ENCODE assay signal across 8 mouse cellular contexts in genomic region chr5:137189326-137189725, GRCm38 (mm10). TPM values are rescaled to one million over a fixed set of nuclear protein-coding genes. Genes with fewer than 3 reads are reported as not detected.
DNase-seq lines count a peak whose midpoint lies in the region; ATAC-seq and TF ChIP-seq lines count a peak whose summit lies in the region.

No protein-coding gene starts in this region.

- H3K27ac ChIP-seq in heart, embryonic 11.5 days (ENCODE audit: low read depth, low read length) = no peak overlapping the region
- no peak overlapping the region for H3K27ac ChIP-seq in forebrain, embryonic 11.5 days (ENCODE audit: low read depth, low read length)
- H3K27ac ChIP-seq in intestine, postnatal 0 days (ENCODE audit: low read depth, low read length) = no peak overlapping the region
- H3K27ac ChIP-seq in midbrain, postnatal 0 days (ENCODE audit: low read depth, low read length) = 0 out of 2 replicates have a peak overlapping the region, but pooled peaks have one; percentile 0

- H3K4me1 ChIP-seq in heart, embryonic 11.5 days (ENCODE audit: control insufficient read depth, insufficient read depth, low read length) = no peaks in the 10 kb centered on the region
- H3K4me1 ChIP-seq in forebrain, embryonic 11.5 days (replicated peaks; ENCODE audit: control insufficient read depth, insufficient read depth, low read length) = no peaks in the 10 kb centered on the region
- 0 out of 2 replicates have a peak, but pooled peaks cover 2% of the 10 kb centered on the region for H3K4me1 ChIP-seq in intestine, postnatal 0 days (replicated peaks; ENCODE audit: control insufficient read depth, insufficient read depth, low read length)
- H3K4me1 ChIP-seq in midbrain, postnatal 0 days (ENCODE audit: insufficient read depth, low read length) = no peaks in the 10 kb centered on the region

- H3K4me2 ChIP-seq in heart, embryonic 11.5 days = peak overlapping the region; percentile 84
- H3K4me2 ChIP-seq in forebrain, embryonic 11.5 days (ENCODE audit: low read depth, low read length, severe bottlenecking) = peak overlapping the region; percentile 64
- peak overlapping the region; percentile 82 for H3K4me2 ChIP-seq in intestine, postnatal 0 days (replicated peaks; ENCODE audit: low read depth)
- peak overlapping the region; percentile 52 for H3K4me2 ChIP-seq in midbrain, postnatal 0 days (ENCODE audit: low read depth, low read length, poor library complexity, severe bottlenecking)

- H3K9ac ChIP-seq in heart, embryonic 11.5 days (ENCODE audit: low read depth, low read length) = peak overlapping the region; percentile 80
- H3K9ac ChIP-seq in forebrain, embryonic 11.5 days (ENCODE audit: low read length) = peak overlapping the region; percentile 77
- H3K9ac ChIP-seq in intestine, postnatal 0 days (ENCODE audit: low read depth, low read length) = peak overlapping the region; percentile 57
- peak overlapping the region; percentile 50 for H3K9ac ChIP-seq in midbrain, postnatal 0 days (replicated peaks; ENCODE audit: low read length, poor library complexity, severe bottlenecking)

- peak overlapping the region; percentile 60 for H3K4me3 ChIP-seq in heart, embryonic 11.5 days (ENCODE audit: low read depth, low read length)
- peak overlapping the region; percentile 43 for H3K4me3 ChIP-seq in forebrain, embryonic 11.5 days (ENCODE audit: low read depth, low read length)
- H3K4me3 ChIP-seq in intestine, postnatal 0 days (ENCODE audit: low read depth, low read length) = peak overlapping the region; percentile 46
- H3K4me3 ChIP-seq in midbrain, postnatal 0 days (ENCODE audit: low read depth, low read length) = peak overlapping the region; percentile 38

- H3K27me3 ChIP-seq in heart, embryonic 11.5 days (ENCODE audit: control insufficient read depth, insufficient read depth, low read length) = no peaks in the 10 kb centered on the region
- no peaks in the 10 kb centered on the region; the same call in 1 of the 2 replicates for H3K27me3 ChIP-seq in forebrain, embryonic 11.5 days (ENCODE audit: control insufficient read depth, insufficient read depth, low read length)
- no peaks in the 10 kb centered on the region for H3K27me3 ChIP-seq in intestine, postnatal 0 days (replicated peaks; ENCODE audit: control insufficient read depth, insufficient read depth, low read length)
- no peaks in the 10 kb centered on the region for H3K27me3 ChIP-seq in midbrain, postnatal 0 days (ENCODE audit: insufficient read depth, low read length)

- ATAC-seq in heart, embryonic 11.5 days (replicated peaks; ENCODE audit: insufficient number of reproducible peaks, low FRiP score, low TSS enrichment) = no peak
- ATAC-seq in forebrain, embryonic 11.5 days (replicated peaks; ENCODE audit: low FRiP score) = no peak
- ATAC-seq in intestine, postnatal 0 days = no peak
- ATAC-seq in midbrain, postnatal 0 days (ENCODE audit: low FRiP score) = no peak

- intact Hi-C loops in heart, postnatal 25 days (cut with DNase I) = no loop called here

- H3K36me3 ChIP-seq in heart, embryonic 11.5 days (ENCODE audit: control insufficient read depth, insufficient read depth, low read length) = no peaks in the 10 kb centered on the region
- no peaks in the 10 kb centered on the region for H3K36me3 ChIP-seq in forebrain, embryonic 11.5 days (ENCODE audit: control insufficient read depth, insufficient read depth, low read length)
- H3K36me3 ChIP-seq in intestine, postnatal 0 days (ENCODE audit: control insufficient read depth, insufficient read depth) = no peaks in the 10 kb centered on the region
- H3K36me3 ChIP-seq in midbrain, postnatal 0 days (ENCODE audit: insufficient read depth, low read length) = no peaks in the 10 kb centered on the region

- no peak for TF ChIP-seq CTCF in intestine, postnatal 0 days (IDR thresholded peaks at IDR 0.05; ENCODE audit: low read depth)
- no peak for TF ChIP-seq CTCF in midbrain, postnatal 0 days (IDR thresholded peaks at IDR 0.05)

- 2% methylated on average over 34 of the region's 34 CpGs for WGBS in heart, embryonic 11.5 days (ENCODE audit: insufficient replicate concordance)
- 4% methylated on average over 34 of the region's 34 CpGs for WGBS in forebrain, embryonic 11.5 days
- under 1% methylated on average over 34 of the region's 34 CpGs for WGBS in intestine, postnatal 0 days
- 5% methylated on average over 34 of the region's 34 CpGs for WGBS in midbrain, postnatal 0 days

- no peak for DNase-seq in heart, postnatal 25 days (ENCODE audit: low spot score)
- DNase-seq in T-cell, adult 2 months (ENCODE audit: low spot score) = peak; percentile 57
- peak; percentile 63 for DNase-seq in forebrain, embryonic 11.5 days (ENCODE audit: low spot score)
- no peak for DNase-seq in midbrain, postnatal 0 days (ENCODE audit: low spot score)
- peak; percentile 69 for DNase-seq in thymus, postnatal 25 days
- no peak for DNase-seq in gastrocnemius, postnatal 4 days (ENCODE audit: low spot score in 2 of 2)

- no peaks in the 10 kb centered on the region for H3K9me3 ChIP-seq in heart, embryonic 11.5 days (replicated peaks; ENCODE audit: control insufficient read depth, low read length)
- H3K9me3 ChIP-seq in forebrain, embryonic 11.5 days (ENCODE audit: control insufficient read depth, low read length) = no peaks in the 10 kb centered on the region; the same call in 1 of the 2 replicates
- H3K9me3 ChIP-seq in intestine, postnatal 0 days (ENCODE audit: control insufficient read depth) = no peaks in the 10 kb centered on the region
- H3K9me3 ChIP-seq in midbrain, postnatal 0 days (ENCODE audit: low read length) = no peaks in the 10 kb centered on the region

RNA-seq across cellular contexts. Expression of gene Muc3a, which starts 22.9 kb away (rescaled TPM):
- polyA plus RNA-seq in heart, embryonic 11.5 days (2014; fragmentation: Nextera tagmentation; extraction: Ambion mirVana) = 0.27 and 0.45 TPM in 2 replicates
- under 1 TPM; 0.26 to 0.31 TPM for total RNA-seq in heart, postnatal 25 days (2021)
- polyA plus RNA-seq in forebrain, embryonic 11.5 days (2014; fragmentation: Nextera tagmentation; extraction: Ambion mirVana) = not detected in 2 replicates
- polyA plus RNA-seq in intestine, postnatal 0 days (2015; fragmentation: Nextera tagmentation; extraction: Ambion mirVana) = 17.1 and 18.0 TPM in 2 replicates
- total RNA-seq in midbrain, postnatal 0 days (2014; rRNA removed) = 0.90 TPM in 1 of 2 replicates, not detected in the other
- polyA plus RNA-seq in midbrain, postnatal 0 days (2015; fragmentation: Nextera tagmentation; extraction: Ambion mirVana) = 0.45 and 0.68 TPM in 2 replicates
- total RNA-seq in gastrocnemius, postnatal 4 days (2021) = under 1 TPM; 0.88 to 0.98 TPM

RNA-seq across cellular contexts. Expression of gene Muc3, which starts 40.2 kb away (rescaled TPM):
- polyA plus RNA-seq in heart, embryonic 11.5 days (2014; fragmentation: Nextera tagmentation; extraction: Ambion mirVana) = not detected in 2 replicates
- total RNA-seq in heart, postnatal 25 days (2021) = not detected
- polyA plus RNA-seq in forebrain, embryonic 11.5 days (2014; fragmentation: Nextera tagmentation; extraction: Ambion mirVana) = not detected in 2 replicates
- polyA plus RNA-seq in intestine, postnatal 0 days (2015; fragmentation: Nextera tagmentation; extraction: Ambion mirVana) = 42.9 and 45.0 TPM in 2 replicates
- not detected in 2 replicates for total RNA-seq in midbrain, postnatal 0 days (2014; rRNA removed)
- not detected in 2 replicates for polyA plus RNA-seq in midbrain, postnatal 0 days (2015; fragmentation: Nextera tagmentation; extraction: Ambion mirVana)
- total RNA-seq in gastrocnemius, postnatal 4 days (2021) = not detected

Comparison
In these comparisons a context has a peak if more than half of its experiments do, and no peak if none do; other contexts are left out.
1. DNase-seq: peak in T-cell, adult 2 months (single experiment), forebrain, embryonic 11.5 days (single experiment) and thymus, postnatal 25 days (single experiment); none in heart, postnatal 25 days (single experiment), midbrain, postnatal 0 days (single experiment) and gastrocnemius, postnatal 4 days (0 of 2).
2. RNA of gene Muc3a, which starts 22.9 kb away (polyA plus RNA-seq): 17.1 to 18.0 TPM in intestine, postnatal 0 days; 0.45 to 0.68 TPM in midbrain, postnatal 0 days, 0.27 to 0.45 TPM in heart, embryonic 11.5 days and not detected in forebrain, embryonic 11.5 days; every median in the first group is over 10 times any median in the second.
3. RNA of gene Muc3, which starts 40.2 kb away (polyA plus RNA-seq): 42.9 to 45.0 TPM in intestine, postnatal 0 days; not detected in heart, embryonic 11.5 days, not detected in forebrain, embryonic 11.5 days and not detected in midbrain, postnatal 0 days; every median in the first group is over 10 times any median in the second.
4. Peak in every context shown above with its lines, with median percentiles within 50 percentile points of each other: H3K4me2 ChIP-seq, H3K4me3 ChIP-seq and H3K9ac ChIP-seq.